Mouse (Mus musculus): ENCODE results near the gene Inpp4a.

Inpp4a gene

GRCm38 (mm10) chr1:37359395-37360092, 59.9 kb downstream of the Inpp4a start:
- DNase-seq = no peak

GRCm38 (mm10) chr1:37360781-37361180, 61.1 kb downstream of the Inpp4a start:
- no peak for DNase-seq

GRCm38 (mm10) chr1:37362721-37363120, 63.1 kb downstream of the Inpp4a start:
- no peak for DNase-seq

GRCm38 (mm10) chr1:37368125-37368524, 68.5 kb downstream of the Inpp4a start:
- no peak for DNase-seq

GRCm38 (mm10) chr1:37368768-37369385, 69.2 kb downstream of the Inpp4a start:
- DNase-seq = no peak

- no peak for DNase-seq
Observed at GRCm38 (mm10) chr1:37376177-37376576, 76.5 kb downstream of the Inpp4a start.

GRCm38 (mm10) chr1:37376751-37377150, 77.1 kb downstream of the Inpp4a start:
- no peak for DNase-seq

- no peak for DNase-seq
Observed at GRCm38 (mm10) chr1:37378095-37378494, 78.4 kb downstream of the Inpp4a start.

GRCm38 (mm10) chr1:37379536-37379935, 79.9 kb downstream of the Inpp4a start:
- DNase-seq = no peak

- no peak for DNase-seq
Observed at GRCm38 (mm10) chr1:37380913-37381312, 81.2 kb downstream of the Inpp4a start.

- no peak for DNase-seq
Observed at GRCm38 (mm10) chr1:37384304-37384703, 84.6 kb downstream of the Inpp4a start.

GRCm38 (mm10) chr1:37386448-37386971, 86.8 kb downstream of the Inpp4a start:
- no peak for DNase-seq

- DNase-seq = no peak
Observed at GRCm38 (mm10) chr1:37393174-37393573, 93.5 kb downstream of the Inpp4a start.

- no peak for DNase-seq
Observed at GRCm38 (mm10) chr1:37396481-37396880, 96.8 kb downstream of the Inpp4a start.

- no peak for DNase-seq
Observed at GRCm38 (mm10) chr1:37398961-37399360, 99.3 kb downstream of the Inpp4a start.

GRCm38 (mm10) chr1:37399734-37400133, 100.1 kb downstream of the Inpp4a start:
- no peak for DNase-seq

GRCm38 (mm10) chr1:37401687-37402086, 102.0 kb downstream of the Inpp4a start:
- DNase-seq = no peak

GRCm38 (mm10) chr1:37405137-37405536, 105.5 kb downstream of the Inpp4a start:
- no peak for DNase-seq

- no peak for DNase-seq
Observed at GRCm38 (mm10) chr1:37407228-37407627, 107.6 kb downstream of the Inpp4a start.

GRCm38 (mm10) chr1:37408059-37408458, 108.4 kb downstream of the Inpp4a start:
- DNase-seq = no peak

GRCm38 (mm10) chr1:37408678-37409077, 109.0 kb downstream of the Inpp4a start:
- no peak for DNase-seq

GRCm38 (mm10) chr1:37409647-37410046, 110.0 kb downstream of the Inpp4a start:
- DNase-seq = no peak

- DNase-seq = no peak
Observed at GRCm38 (mm10) chr1:37415394-37415793, 115.7 kb downstream of the Inpp4a start.

- DNase-seq = no peak
Observed at GRCm38 (mm10) chr1:37419420-37419819, 119.8 kb downstream of the Inpp4a start.
